Mouse (Mus musculus): Measurements from ENCODE around the gene Eef2kmt. TPM values are rescaled to one million over a fixed set of nuclear protein-coding genes. Genes with fewer than 3 reads are reported as not detected.
"Not testable (repeated sequence)": the region's sequence is repeated elsewhere in the genome, so short reads cannot be mapped to it uniquely, and the experiment has no call there.

The Eef2kmt gene
- polyA plus RNA-seq, 2 experiments = 9.9 to 10.7 TPM

DNA sequence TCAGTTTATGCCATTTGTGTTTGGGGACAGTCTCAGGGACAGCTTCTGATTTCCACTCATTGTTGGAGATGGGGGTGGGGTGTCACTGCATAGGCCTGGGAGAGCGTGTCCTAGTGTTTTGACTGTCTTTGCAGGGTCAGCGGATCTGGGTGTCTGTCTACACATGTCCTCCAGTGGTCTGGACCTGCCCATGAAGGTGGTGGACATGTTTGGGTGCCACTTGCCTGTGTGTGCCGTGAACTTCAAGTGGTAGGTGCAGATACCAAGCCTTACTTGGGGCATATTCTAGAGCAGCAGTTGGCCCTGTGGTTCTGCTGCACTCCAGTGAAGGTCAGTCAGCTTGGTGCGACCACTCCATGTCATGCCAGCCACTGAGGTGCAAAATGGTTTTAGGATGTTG is 13.4 kb downstream of the Eef2kmt start:
- DNase-seq (ENCODE audit: low read depth in 3 of 3, low spot score in 3 of 3) (no peak), ATAC-seq (ENCODE audit: insufficient read depth) (no peak)
- H3K9me3 ChIP-seq (ENCODE audit: control insufficient read depth, low read length) = no peaks in the 10 kb centered on the region
- TF ChIP-seq CTCF (IDR thresholded peaks at IDR 0.05; ENCODE audit: low read depth) = no peak
- no peak for TF ChIP-seq EP300 (IDR thresholded peaks at IDR 0.05; ENCODE audit: low read depth)
- no peaks in the 10 kb centered on the region for H3K27me3 ChIP-seq (ENCODE audit: control insufficient read depth, insufficient read depth, low read length)
- H3K4me1 ChIP-seq (replicated peaks; ENCODE audit: control insufficient read depth in 2 of 2, insufficient read depth in 2 of 2, low read length in 1 of 2) = no peaks in the 10 kb centered on the region
- no peak overlapping the region for H3K9ac ChIP-seq (replicated peaks)
- H3K4me2 ChIP-seq (ENCODE audit: low read depth) = no peak overlapping the region
- H3K36me3 ChIP-seq (replicated peaks; ENCODE audit: control insufficient read depth, insufficient read depth, low read depth) = peaks cover 2% of the 10 kb centered on the region
- H3K27ac ChIP-seq = no peak overlapping the region
- no peak overlapping the region for H3K4me3 ChIP-seq (ENCODE audit: insufficient read depth in 1 of 2, low read depth in 2 of 2, low read length in 2 of 2)
- WGBS (ENCODE audit: insufficient replicate concordance) = 80% methylated on average over 4 of the region's 4 CpGs

DNA sequence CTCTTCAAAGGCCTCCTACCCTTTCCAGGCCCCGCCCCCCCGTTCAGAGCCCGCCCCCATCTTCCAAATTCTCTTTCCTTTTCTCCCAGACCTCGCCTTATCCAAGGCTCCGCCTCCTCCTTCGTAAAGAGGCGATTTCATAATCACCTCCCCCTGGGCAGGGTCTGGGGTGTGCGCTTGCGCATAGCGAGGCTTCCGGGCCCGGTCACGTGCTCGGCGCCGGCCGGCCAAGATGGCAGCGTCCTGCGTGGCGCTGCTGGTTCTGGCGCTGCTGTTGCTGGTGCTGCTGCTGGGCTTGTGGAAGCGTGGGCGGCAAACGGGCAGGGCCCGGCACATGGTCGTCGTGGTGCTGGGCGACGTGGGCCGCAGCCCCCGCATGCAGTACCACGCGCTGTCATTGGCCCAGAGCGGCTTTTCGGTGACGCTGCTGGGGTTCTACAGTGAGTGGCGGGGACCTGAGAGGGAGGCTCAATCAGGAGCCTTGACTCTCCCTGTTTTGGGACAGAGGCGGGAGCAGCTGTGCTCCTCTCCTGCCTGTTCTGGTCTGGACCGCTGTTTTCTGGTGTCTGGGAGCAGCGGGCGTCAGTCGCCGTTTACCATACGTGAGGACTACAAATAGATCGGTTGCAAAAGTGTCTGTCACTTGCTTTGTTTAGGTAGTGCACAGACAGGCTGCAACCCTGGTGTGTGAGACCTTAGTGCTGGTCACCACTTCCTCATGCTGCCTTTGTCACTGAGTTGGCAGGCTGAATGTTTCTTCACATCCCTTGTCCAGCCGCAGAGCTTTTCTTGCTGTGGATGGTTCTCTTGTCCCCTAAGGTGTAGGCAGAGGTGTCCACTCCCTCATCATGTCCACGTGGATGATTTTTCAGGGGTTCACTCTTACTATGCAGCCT is 22.1 kb downstream of the Eef2kmt start, which contains the start of gene Alg1:
TSS of gene Alg1 (plus strand) at position 204 of the 896 bp plus-strand sequence.
- WGBS (ENCODE audit: insufficient replicate concordance) = 1% methylated on average over 47 of the region's 47 CpGs
- TF ChIP-seq EP300 (IDR thresholded peaks at IDR 0.05; ENCODE audit: low read depth) = no peak
- no peak for TF ChIP-seq CTCF (IDR thresholded peaks at IDR 0.05; ENCODE audit: low read depth)
- peak within 1 kb of the TSS; percentile 84 for H3K4me2 ChIP-seq (ENCODE audit: low read depth)

GRCm38 (mm10) chr16:5232982-5233381 is 22.8 kb downstream of the Eef2kmt start:
- ATAC-seq (ENCODE audit: insufficient read depth) (no peak), DNase-seq (ENCODE audit: low read depth in 3 of 3, low spot score in 3 of 3) (no peak)
- Histone ChIP-seq H3K9ac (replicated peaks) (no peak overlapping the region), H3K27ac (no peak overlapping the region), H3K27me3 (ENCODE audit: control insufficient read depth, insufficient read depth, low read length) (no peaks in the 10 kb centered on the region), H3K4me2 (ENCODE audit: low read depth) (peak overlapping the region; percentile 84), H3K9me3 (ENCODE audit: control insufficient read depth, low read length) (no peaks in the 10 kb centered on the region; the same call in 1 of the 2 replicates), H3K36me3 (replicated peaks; ENCODE audit: control insufficient read depth, insufficient read depth, low read depth) (no peaks in the 10 kb centered on the region), H3K4me1 (replicated peaks; ENCODE audit: control insufficient read depth in 2 of 2, insufficient read depth in 2 of 2, low read length in 1 of 2) (peaks cover 6 to 12% of the 10 kb centered on the region in 2 experiments), H3K4me3 (ENCODE audit: insufficient read depth in 1 of 2, low read depth in 2 of 2, low read length in 2 of 2) (peak overlapping the region in 1 of 2 experiments; percentile 92; a peak in 2 of 4 replicates)
- TF ChIP-seq CTCF (IDR thresholded peaks at IDR 0.05; ENCODE audit: low read depth) = no peak
- TF ChIP-seq EP300 (IDR thresholded peaks at IDR 0.05; ENCODE audit: low read depth) = no peak
- WGBS (ENCODE audit: insufficient replicate concordance) = 66% methylated on average over 4 of the region's 4 CpGs

More for the DNA sequence above, 22.1 kb downstream of the Eef2kmt start, which contains the start of gene Alg1:
- no peaks in the 10 kb centered on the region for H3K27me3 ChIP-seq (ENCODE audit: control insufficient read depth, insufficient read depth, low read length)
- H3K4me3 ChIP-seq (ENCODE audit: insufficient read depth in 1 of 2, low read depth in 2 of 2, low read length in 2 of 2) = peak within 1 kb of the TSS; percentile 63 to 92
- DNase-seq (ENCODE audit: low read depth in 3 of 3, low spot score in 3 of 3) (peak; percentile 89 to 91 (median 91)), ATAC-seq (ENCODE audit: insufficient read depth) (peak; percentile 93)
- H3K27ac ChIP-seq = no peak within 1 kb of the TSS
- H3K9me3 ChIP-seq (ENCODE audit: control insufficient read depth, low read length) = no peaks in the 10 kb centered on the region; the same call in 1 of the 2 replicates
- peak within 1 kb of the TSS; percentile 86 for H3K9ac ChIP-seq (replicated peaks)
- H3K4me1 ChIP-seq (replicated peaks; ENCODE audit: control insufficient read depth in 2 of 2, insufficient read depth in 2 of 2, low read length in 1 of 2) = peaks cover 6 to 12% of the 10 kb centered on the region in 2 experiments
- no peaks in the 10 kb centered on the region for H3K36me3 ChIP-seq (replicated peaks; ENCODE audit: control insufficient read depth, insufficient read depth, low read depth)

- not testable (repeated sequence) for DNase-seq (ENCODE audit: low read depth in 3 of 3, low spot score in 3 of 3); H3K4me1 ChIP-seq (replicated peaks; ENCODE audit: control insufficient read depth in 2 of 2, insufficient read depth in 2 of 2, low read length in 1 of 2); H3K4me3 ChIP-seq (ENCODE audit: insufficient read depth in 1 of 2, low read depth in 2 of 2, low read length in 2 of 2); ATAC-seq (ENCODE audit: insufficient read depth); H3K9ac ChIP-seq (replicated peaks); H3K27ac ChIP-seq; H3K9me3 ChIP-seq (ENCODE audit: control insufficient read depth, low read length); H3K4me2 ChIP-seq (ENCODE audit: low read depth); H3K27me3 ChIP-seq (ENCODE audit: control insufficient read depth, insufficient read depth, low read length); H3K36me3 ChIP-seq (replicated peaks; ENCODE audit: control insufficient read depth, insufficient read depth, low read depth)
- whole genome bisulfite sequencing (ENCODE audit: insufficient replicate concordance) = 54% methylated on average over 3 of the region's 3 CpGs
Measured at GRCm38 (mm10) chr16:5228103-5228502, 27.7 kb downstream of the Eef2kmt start.

- not testable (repeated sequence) for H3K9me3 ChIP-seq (ENCODE audit: control insufficient read depth, low read length); H3K4me1 ChIP-seq (replicated peaks; ENCODE audit: control insufficient read depth in 2 of 2, insufficient read depth in 2 of 2, low read length in 1 of 2); H3K36me3 ChIP-seq (replicated peaks; ENCODE audit: control insufficient read depth, insufficient read depth, low read depth); H3K4me2 ChIP-seq (ENCODE audit: low read depth); H3K9ac ChIP-seq (replicated peaks); H3K4me3 ChIP-seq (ENCODE audit: insufficient read depth in 1 of 2, low read depth in 2 of 2, low read length in 2 of 2); ATAC-seq (ENCODE audit: insufficient read depth); DNase-seq (ENCODE audit: low read depth in 3 of 3, low spot score in 3 of 3); H3K27me3 ChIP-seq (ENCODE audit: control insufficient read depth, insufficient read depth, low read length); H3K27ac ChIP-seq
- WGBS (ENCODE audit: insufficient replicate concordance) = 73% methylated on average over 19 of the region's 19 CpGs
Measured at GRCm38 (mm10) chr16:5227501-5227900, 28.3 kb downstream of the Eef2kmt start.

GRCm38 (mm10) chr16:5226534-5226933 is 29.2 kb downstream of the Eef2kmt start:
- H3K4me2 ChIP-seq (ENCODE audit: low read depth); H3K9me3 ChIP-seq (ENCODE audit: control insufficient read depth, low read length); ATAC-seq (ENCODE audit: insufficient read depth); DNase-seq (ENCODE audit: low read depth in 3 of 3, low spot score in 3 of 3); H3K4me1 ChIP-seq (replicated peaks; ENCODE audit: control insufficient read depth in 2 of 2, insufficient read depth in 2 of 2, low read length in 1 of 2); H3K4me3 ChIP-seq (ENCODE audit: insufficient read depth in 1 of 2, low read depth in 2 of 2, low read length in 2 of 2); H3K27me3 ChIP-seq (ENCODE audit: control insufficient read depth, insufficient read depth, low read length); H3K27ac ChIP-seq; H3K9ac ChIP-seq (replicated peaks); H3K36me3 ChIP-seq (replicated peaks; ENCODE audit: control insufficient read depth, insufficient read depth, low read depth): not testable (repeated sequence)
- 13% methylated on average over 1 of the region's 1 CpGs for WGBS (ENCODE audit: insufficient replicate concordance)
